Mouse (Mus musculus): ENCODE measurements around the gene Trim17. TPM values are rescaled to one million over a fixed set of nuclear protein-coding genes. Genes with fewer than 3 reads are reported as not detected.

Gene Trim17
- polyA plus RNA-seq, 1 experiment = 0.22 TPM

GRCm38 (mm10) chr11:58958536-58958935 lies 4.1 kb downstream of the Trim17 start:
- no peak overlapping the region for H3ac ChIP-seq (ENCODE audit: control insufficient read depth, insufficient read length, low read depth)
- peaks cover 24% of the 10 kb centered on the region for H3K36me3 ChIP-seq (ENCODE audit: control insufficient read depth, insufficient read depth)
- H3K79me2 ChIP-seq (ENCODE audit: control insufficient read depth, insufficient read depth) = peaks cover 29% of the 10 kb centered on the region
- H3K79me3 ChIP-seq (ENCODE audit: low read depth) = peaks cover 17% of the 10 kb centered on the region
- no peaks in the 10 kb centered on the region for H3K27me3 ChIP-seq (ENCODE audit: control insufficient read depth, insufficient read depth, insufficient read length)
- H3K4me3 ChIP-seq (ENCODE audit: insufficient read depth, poor library complexity, severe bottlenecking) = no peak overlapping the region
- TF ChIP-seq FOSL1 (IDR thresholded peaks at IDR 0.05; ENCODE audit: insufficient read depth, low read length, poor library complexity, severe bottlenecking) = no peak
- TF ChIP-seq CEBPB (IDR thresholded peaks at IDR 0.05; ENCODE audit: low read depth) = no peak
- no peak for TF ChIP-seq MAX (IDR thresholded peaks at IDR 0.05)
- TF ChIP-seq USF1 (IDR thresholded peaks at IDR 0.05; ENCODE audit: low read depth) = no peak
- no peak for TF ChIP-seq MYOD1 (IDR thresholded peaks at IDR 0.05; ENCODE audit: control insufficient read depth, insufficient read length, low read depth)
- no peak for TF ChIP-seq CTCF (IDR thresholded peaks at IDR 0.05; ENCODE audit: control insufficient read depth, insufficient read depth, insufficient read length)
- no peak for TF ChIP-seq MYOG (IDR thresholded peaks at IDR 0.05; ENCODE audit: control insufficient read depth, extremely low read depth, insufficient read length)

- TF ChIP-seq FOSL1 (IDR thresholded peaks at IDR 0.05; ENCODE audit: insufficient read depth, low read length, poor library complexity, severe bottlenecking) (no peak), MAX (IDR thresholded peaks at IDR 0.05) (no peak)
- no peak overlapping the region for H3ac ChIP-seq (ENCODE audit: control insufficient read depth, insufficient read length, low read depth)
- no peak overlapping the region for H3K4me3 ChIP-seq (ENCODE audit: insufficient read depth, poor library complexity, severe bottlenecking)
- peaks cover 24% of the 10 kb centered on the region for H3K36me3 ChIP-seq (ENCODE audit: control insufficient read depth, insufficient read depth)
- no peaks in the 10 kb centered on the region for H3K27me3 ChIP-seq (ENCODE audit: control insufficient read depth, insufficient read depth, insufficient read length)
- peaks cover 29% of the 10 kb centered on the region for H3K79me2 ChIP-seq (ENCODE audit: control insufficient read depth, insufficient read depth)
- peaks cover 17% of the 10 kb centered on the region for H3K79me3 ChIP-seq (ENCODE audit: low read depth)
Measured at GRCm38 (mm10) chr11:58959186-58959825, 4.8 kb downstream of the Trim17 start.

- Histone ChIP-seq H3K27me3 (ENCODE audit: control insufficient read depth, insufficient read depth, insufficient read length) (no peaks in the 10 kb centered on the region), H3K4me3 (ENCODE audit: insufficient read depth, poor library complexity, severe bottlenecking) (peak overlapping the region; percentile 23), H3K79me3 (ENCODE audit: low read depth) (peaks cover 17% of the 10 kb centered on the region), H3ac (ENCODE audit: control insufficient read depth, insufficient read length, low read depth) (peak overlapping the region; percentile 63), H3K36me3 (ENCODE audit: control insufficient read depth, insufficient read depth) (peaks cover 24% of the 10 kb centered on the region), H3K79me2 (ENCODE audit: control insufficient read depth, insufficient read depth) (peaks cover 28% of the 10 kb centered on the region)
- no peak for TF ChIP-seq CEBPB (IDR thresholded peaks at IDR 0.05; ENCODE audit: low read depth)
- peak; percentile 59 for TF ChIP-seq MAX (IDR thresholded peaks at IDR 0.05)
Measured at GRCm38 (mm10) chr11:58959921-58960465, 5.5 kb downstream of the Trim17 start.

- Histone ChIP-seq H3K79me3 (ENCODE audit: low read depth) (peaks cover 3% of the 10 kb centered on the region), H3K36me3 (ENCODE audit: control insufficient read depth, insufficient read depth) (peaks cover 15% of the 10 kb centered on the region), H3ac (ENCODE audit: control insufficient read depth, insufficient read length, low read depth) (no peak overlapping the region), H3K79me2 (ENCODE audit: control insufficient read depth, insufficient read depth) (peaks cover 13% of the 10 kb centered on the region), H3K4me3 (ENCODE audit: insufficient read depth, poor library complexity, severe bottlenecking) (no peak overlapping the region), H3K27me3 (ENCODE audit: control insufficient read depth, insufficient read depth, insufficient read length) (no peaks in the 10 kb centered on the region)
- TF ChIP-seq USF1 (IDR thresholded peaks at IDR 0.05; ENCODE audit: low read depth) = no peak
- TF ChIP-seq MAX (IDR thresholded peaks at IDR 0.05) = no peak
- TF ChIP-seq MYOD1 (IDR thresholded peaks at IDR 0.05; ENCODE audit: control insufficient read depth, insufficient read length, low read depth) = no peak
- no peak for TF ChIP-seq CTCF (IDR thresholded peaks at IDR 0.05; ENCODE audit: control insufficient read depth, insufficient read depth, insufficient read length)
- TF ChIP-seq MYOG (IDR thresholded peaks at IDR 0.05; ENCODE audit: control insufficient read depth, extremely low read depth, insufficient read length) = no peak
- no peak for TF ChIP-seq CEBPB (IDR thresholded peaks at IDR 0.05; ENCODE audit: low read depth)
- TF ChIP-seq FOSL1 (IDR thresholded peaks at IDR 0.05; ENCODE audit: insufficient read depth, low read length, poor library complexity, severe bottlenecking) = no peak
Measured at GRCm38 (mm10) chr11:58961364-58962177, 7.1 kb downstream of the Trim17 start.

GRCm38 (mm10) chr11:58963543-58963942 lies 9.1 kb downstream of the Trim17 start:
- H3K79me3 ChIP-seq (ENCODE audit: low read depth) = no peaks in the 10 kb centered on the region
- no peaks in the 10 kb centered on the region for H3K79me2 ChIP-seq (ENCODE audit: control insufficient read depth, insufficient read depth)
- no peak overlapping the region for H3ac ChIP-seq (ENCODE audit: control insufficient read depth, insufficient read length, low read depth)
- no peak overlapping the region for H3K4me3 ChIP-seq (ENCODE audit: insufficient read depth, poor library complexity, severe bottlenecking)
- H3K27me3 ChIP-seq (ENCODE audit: control insufficient read depth, insufficient read depth, insufficient read length) = no peaks in the 10 kb centered on the region
- H3K36me3 ChIP-seq (ENCODE audit: control insufficient read depth, insufficient read depth) = peaks cover 7% of the 10 kb centered on the region
- TF ChIP-seq CTCF (IDR thresholded peaks at IDR 0.05; ENCODE audit: control insufficient read depth, insufficient read depth, insufficient read length) (no peak), FOSL1 (IDR thresholded peaks at IDR 0.05; ENCODE audit: insufficient read depth, low read length, poor library complexity, severe bottlenecking) (no peak), MYOG (IDR thresholded peaks at IDR 0.05; ENCODE audit: control insufficient read depth, extremely low read depth, insufficient read length) (no peak), MAX (IDR thresholded peaks at IDR 0.05) (no peak), USF1 (IDR thresholded peaks at IDR 0.05; ENCODE audit: low read depth) (no peak), CEBPB (IDR thresholded peaks at IDR 0.05; ENCODE audit: low read depth) (no peak), MYOD1 (IDR thresholded peaks at IDR 0.05; ENCODE audit: control insufficient read depth, insufficient read length, low read depth) (no peak)

Data from C2C12 (cell line).